Mouse (Mus musculus) lung, postnatal 25 days (tissue): ENCODE measurements around the gene Hnrnph1.
"Not testable (repeated sequence)": the region's sequence is repeated elsewhere in the genome, so short reads cannot be mapped to it uniquely, and the experiment has no call there.

Experiments used
- DNase-seq: peaks from one replicate; pipeline ENCODE4 v3.0.0; 2022; ENCODE audit warnings: low spot score

The Hnrnph1 gene

DNA sequence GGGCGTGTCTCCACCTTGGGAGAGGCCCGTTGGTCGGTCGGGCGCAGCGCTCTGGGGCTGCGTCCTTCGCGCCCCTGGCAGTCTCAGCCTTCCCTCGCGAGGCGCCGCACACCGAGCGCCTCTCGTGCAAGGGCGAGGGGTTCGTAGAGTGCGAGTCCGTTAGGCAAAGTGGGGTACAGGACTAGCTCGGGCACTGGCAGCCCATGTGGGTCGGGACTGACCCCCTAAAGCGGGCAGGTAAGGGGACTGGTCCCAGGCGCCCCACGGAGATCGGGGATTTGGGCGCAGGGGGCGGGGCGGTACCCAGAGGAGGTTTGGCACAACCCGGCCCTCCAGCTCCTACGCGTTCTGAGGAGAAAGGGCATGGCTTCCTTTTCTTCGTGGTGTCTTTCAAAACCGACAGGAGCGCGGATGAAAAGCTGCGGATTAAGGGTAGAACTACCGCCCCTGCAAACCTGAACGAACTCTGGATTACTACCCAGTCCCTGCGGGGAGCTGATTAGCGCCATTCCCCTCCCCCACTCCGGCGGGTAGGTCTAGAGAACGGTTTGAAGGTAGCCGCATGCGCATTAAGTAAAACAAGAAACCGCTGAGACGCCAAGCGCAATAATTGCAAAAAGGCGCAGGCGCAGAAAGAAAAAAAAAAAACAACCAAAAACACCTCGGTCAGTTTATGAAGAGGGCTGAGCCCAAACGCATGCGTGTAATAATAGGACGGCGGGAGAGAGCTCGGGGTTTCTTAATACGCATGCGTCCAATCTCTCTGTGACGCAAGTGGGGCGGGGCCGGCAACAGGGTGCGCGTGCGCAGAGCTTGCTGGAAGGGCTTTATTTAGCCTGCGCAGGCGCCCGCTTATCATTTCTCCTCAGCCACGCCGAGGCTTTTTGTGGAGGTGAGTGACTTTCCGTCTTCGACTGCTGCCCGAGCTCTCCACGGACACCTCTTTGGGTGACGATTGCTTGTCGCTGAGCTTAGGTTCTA lies at the start of gene Hnrnph1:
TSS of gene Hnrnph1 (plus strand) at position 80 of the 981 bp plus-strand sequence.
- DNase-seq: peak; percentile 98

- no peak for DNase-seq
These were observed 48.6 kb upstream of the Hnrnph1 start for GRCm38 (mm10) chr11:50328075-50328625.

- no peak for DNase-seq
These were observed 47.4 kb upstream of the Hnrnph1 start for GRCm38 (mm10) chr11:50329378-50329777.

DNA sequence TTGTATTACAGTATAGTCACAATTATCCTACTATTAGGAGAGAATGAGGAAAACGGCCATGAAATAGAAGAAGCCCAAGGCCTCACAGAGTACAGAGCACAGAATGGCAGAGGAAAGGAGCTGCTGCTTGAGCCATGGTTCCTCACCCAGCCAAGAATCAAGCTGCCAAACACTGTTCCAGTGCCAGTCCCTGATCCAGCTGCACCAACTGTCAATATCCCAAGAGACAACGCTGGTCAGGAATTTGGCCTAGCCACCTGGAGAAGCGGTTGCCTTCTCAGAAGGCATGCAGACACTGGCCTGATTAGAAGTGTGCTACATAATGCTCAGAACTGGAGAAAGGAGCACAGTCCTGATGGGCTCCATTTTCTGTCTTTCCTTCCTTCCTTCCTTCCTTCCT lies 43.6 kb upstream of the Hnrnph1 start:
- no peak for DNase-seq

DNA sequence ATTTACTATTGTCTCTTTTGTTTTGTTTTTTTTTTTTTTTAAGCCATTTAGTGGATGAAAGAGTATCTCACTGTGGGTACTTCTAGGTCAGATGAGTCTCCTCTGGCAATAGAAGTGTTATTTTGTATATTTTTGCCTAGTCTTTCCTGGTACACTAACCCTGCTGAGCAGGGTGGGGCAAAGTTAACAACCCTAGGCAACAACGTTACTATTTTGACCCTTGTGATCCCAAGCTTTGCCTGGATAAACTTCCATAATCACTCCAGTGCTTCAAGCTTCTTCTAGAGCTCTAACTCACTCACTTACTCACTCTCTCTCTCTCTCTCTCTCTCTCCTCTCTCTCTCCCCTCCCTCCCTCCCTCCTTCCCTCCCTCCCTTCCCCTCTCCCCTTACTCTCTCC lies 40.7 kb upstream of the Hnrnph1 start:
- DNase-seq: no peak

DNA sequence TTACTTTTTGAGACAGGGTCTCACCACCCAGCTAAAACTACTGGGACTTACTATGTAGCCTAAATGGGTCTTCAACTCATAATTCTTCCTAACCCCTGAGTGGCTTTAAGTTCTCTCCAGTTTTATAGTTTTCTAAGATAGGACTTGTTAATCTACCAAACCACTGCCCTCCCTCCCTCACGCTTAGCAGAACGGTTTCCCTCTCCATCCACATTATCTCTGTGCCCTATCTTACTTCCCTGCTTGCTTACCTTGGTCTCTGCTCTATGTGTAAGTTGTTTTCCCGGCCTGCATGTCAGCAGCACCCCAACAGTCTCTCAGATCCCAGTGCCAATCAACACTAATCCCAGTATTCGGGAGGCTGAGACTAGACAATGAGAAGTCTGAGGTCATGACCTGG lies 39.9 kb upstream of the Hnrnph1 start:
- DNase-seq: no peak

DNA sequence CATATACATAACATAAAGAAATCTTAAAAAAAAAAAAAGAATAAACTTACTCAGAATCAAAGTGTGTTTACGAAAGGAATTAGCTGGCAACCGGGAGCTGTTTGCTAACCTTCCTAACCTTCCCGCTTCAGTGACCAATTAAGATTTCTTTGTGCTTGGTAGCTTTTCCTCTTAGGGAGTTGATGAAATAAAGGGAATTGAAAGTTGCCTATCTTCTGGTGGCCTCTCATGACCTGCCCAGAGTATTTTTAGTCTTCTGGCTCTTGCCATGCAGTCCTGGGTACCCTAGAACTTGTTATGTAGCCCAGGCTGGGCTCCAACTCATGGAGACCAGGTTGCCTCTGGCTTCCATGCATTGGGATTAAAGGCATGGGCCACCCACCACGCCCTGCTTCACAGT lies 31.3 kb upstream of the Hnrnph1 start:
- no peak for DNase-seq

DNA sequence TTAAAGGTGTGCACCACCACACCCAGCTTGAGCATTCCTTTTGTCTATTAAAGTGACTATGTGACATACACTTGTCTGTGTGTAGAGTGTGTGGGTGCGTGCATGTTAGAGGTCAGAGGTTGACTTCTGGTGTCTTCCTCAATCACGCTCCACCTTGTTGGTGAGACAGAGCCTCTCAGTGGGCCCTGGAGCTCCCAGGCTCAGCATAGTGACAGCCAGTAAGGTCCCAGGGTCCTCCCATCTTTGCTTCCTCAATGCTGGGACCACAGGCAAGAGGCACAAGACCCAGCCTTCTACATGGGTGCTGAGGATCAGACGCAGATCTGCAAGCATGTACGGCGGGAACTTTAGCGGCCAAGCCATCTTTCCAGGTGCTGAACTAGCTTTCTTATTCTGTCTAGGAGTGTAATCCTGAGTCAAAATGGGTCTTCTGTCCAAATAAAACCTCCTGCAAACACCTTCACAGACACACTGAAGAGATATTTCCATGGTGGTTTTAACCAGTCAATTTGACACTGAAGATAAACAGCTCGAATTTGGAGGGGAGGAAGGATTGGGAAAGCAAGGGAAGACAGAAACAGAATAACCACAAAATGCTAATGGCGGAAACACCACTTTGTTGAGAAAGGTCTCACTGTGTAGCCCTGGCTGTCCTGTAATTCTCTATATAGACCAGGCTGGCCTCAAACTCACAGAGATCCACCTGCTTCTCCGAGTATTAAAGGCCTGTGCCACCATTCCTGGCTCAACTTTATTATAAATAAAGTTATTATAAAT lies 30.3 kb upstream of the Hnrnph1 start:
- DNase-seq: no peak

- DNase-seq: no peak
These were observed 24.6 kb upstream of the Hnrnph1 start for GRCm38 (mm10) chr11:50352177-50352576.

GRCm38 (mm10) chr11:50354162-50354561 lies 22.6 kb upstream of the Hnrnph1 start, which contains the start of gene Cby3:
Gene Cby3 (plus strand): TSS chr11:50354462.
- DNase-seq: no peak

GRCm38 (mm10) chr11:50354851-50355250 lies 21.9 kb upstream of the Hnrnph1 start:
- no peak for DNase-seq

GRCm38 (mm10) chr11:50355395-50355794 lies 21.4 kb upstream of the Hnrnph1 start:
- DNase-seq: peak; percentile 9

DNA sequence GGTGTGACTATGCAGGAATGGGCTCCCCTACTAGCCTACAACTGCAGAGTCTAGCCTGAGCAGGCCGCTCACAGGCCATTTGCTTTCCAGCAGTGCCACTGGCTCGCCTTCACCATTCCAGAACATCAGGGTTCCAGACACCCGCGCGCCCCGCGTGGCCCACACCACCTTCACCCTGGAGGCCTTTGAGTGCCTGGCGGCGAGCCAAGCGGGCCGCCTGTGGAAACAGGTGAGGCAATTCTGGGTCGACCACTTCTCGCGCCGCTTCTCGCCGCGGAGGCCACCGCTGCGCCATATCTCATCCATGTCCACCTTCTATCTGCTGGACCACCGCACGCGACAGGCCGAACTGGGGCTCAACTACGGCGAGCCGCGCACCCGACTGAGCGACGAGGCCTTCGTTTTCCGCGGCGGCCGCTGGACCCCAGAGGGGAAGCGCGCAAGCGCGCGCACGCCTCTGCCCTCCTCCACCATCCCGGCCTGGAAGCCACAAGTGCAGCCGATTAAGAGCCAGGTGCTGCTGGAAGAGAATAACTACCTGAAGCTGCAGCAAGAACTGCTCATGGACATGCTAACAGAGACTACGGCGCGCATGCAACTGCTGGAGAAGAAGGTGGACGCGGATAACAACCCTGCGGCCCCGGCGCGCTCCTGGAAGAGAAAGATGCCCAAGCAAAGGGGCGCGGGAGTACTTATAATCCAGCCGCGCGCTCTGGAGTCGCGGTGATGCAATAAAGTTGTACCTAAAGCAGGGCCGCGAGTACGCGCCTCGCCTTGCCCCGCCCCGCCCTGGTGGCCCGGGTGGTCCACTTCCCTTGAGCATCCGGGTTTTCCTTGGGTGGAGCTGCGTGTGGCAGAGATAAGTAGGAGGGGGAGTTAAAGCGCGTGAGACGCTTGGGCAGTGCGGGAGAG lies 17.6 kb upstream of the Hnrnph1 start:
- peak; percentile 47 for DNase-seq

DNA sequence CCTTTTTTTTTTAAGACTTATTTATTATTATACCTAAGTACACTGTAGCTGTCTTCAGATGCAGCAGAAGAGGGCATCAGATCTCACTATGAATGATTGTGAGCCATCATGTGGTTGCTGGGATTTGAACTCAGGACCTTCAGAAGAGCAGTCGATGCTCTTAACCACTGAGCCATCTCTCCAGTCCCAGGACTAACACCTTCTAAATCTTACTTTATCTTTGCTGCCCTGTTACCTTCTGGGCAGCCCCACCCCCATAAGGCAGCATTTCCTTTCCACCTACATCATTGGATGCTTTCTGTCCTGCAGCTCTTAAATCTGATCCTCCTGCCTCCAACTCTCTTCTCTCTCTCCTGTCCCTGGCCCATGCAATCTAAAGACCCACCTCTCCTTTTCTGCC lies 15.5 kb upstream of the Hnrnph1 start:
- not testable (repeated sequence) for DNase-seq

DNA sequence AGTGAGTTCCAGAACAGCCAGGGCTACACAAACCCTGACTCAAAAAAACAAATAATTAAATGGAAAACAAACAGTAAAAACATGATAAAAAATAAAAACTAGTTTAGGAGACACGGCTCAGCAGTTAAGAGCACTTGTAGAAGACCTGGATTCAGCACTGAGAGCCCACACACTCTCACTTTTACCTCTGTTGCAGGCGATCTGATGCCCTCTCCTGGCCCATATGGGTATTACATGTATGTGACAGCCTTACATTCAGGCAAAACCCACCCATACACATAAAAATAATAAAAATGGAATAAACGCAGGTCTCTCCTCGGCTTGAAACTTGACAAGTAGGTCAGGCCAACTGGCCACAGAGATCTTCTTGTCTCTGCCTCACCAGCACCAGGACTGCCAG lies 12.2 kb upstream of the Hnrnph1 start:
- DNase-seq: peak; percentile 81

- DNase-seq: no peak
These were observed 11.5 kb upstream of the Hnrnph1 start for GRCm38 (mm10) chr11:50365322-50365721.

DNA sequence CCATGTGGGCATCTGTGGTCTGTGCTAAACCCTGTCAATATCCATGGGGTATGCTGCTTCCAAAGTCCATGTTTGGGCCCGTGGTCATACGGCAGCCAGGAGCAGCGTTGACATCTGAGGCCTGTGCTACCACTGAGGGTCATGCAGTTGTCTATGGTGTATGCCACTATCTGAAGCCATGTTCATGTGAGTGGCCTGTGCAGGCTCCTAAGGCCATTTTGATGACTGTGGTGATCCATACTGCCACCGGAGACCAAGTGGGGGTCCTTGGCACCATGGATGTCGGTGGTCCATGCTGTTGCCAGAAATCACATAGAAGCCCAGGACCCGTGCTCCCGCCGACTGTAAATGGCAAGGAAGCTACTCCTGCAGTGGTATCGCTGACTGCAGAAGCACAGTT lies 9.3 kb upstream of the Hnrnph1 start:
- DNase-seq: no peak

DNA sequence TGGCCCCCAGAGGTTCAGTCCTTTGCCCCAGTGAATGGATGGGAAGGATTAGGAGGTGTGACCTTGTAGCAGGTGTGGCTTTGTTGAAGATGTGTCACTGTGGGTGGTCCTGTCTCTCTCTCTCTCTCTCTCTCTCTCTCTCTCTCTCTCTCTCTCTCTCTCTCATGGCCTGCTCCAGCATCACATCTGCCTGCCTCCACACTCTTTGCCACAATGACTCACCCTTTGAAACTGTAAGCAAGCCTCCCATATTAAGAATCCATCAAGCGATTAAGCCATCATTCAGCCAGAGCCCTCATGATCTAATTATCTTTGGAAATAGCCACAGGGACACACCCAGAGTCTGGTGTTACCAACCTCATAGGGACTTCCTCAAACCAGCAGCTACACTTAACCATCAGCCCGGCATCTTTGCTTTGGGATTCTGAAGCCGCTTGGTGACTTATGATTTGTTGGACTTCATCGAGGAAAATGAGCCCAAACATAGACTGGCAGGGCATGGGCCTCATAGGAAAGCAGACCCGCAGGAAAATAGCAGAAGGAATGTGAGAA lies 7.4 kb upstream of the Hnrnph1 start:
- peak; percentile 18 for DNase-seq

DNA sequence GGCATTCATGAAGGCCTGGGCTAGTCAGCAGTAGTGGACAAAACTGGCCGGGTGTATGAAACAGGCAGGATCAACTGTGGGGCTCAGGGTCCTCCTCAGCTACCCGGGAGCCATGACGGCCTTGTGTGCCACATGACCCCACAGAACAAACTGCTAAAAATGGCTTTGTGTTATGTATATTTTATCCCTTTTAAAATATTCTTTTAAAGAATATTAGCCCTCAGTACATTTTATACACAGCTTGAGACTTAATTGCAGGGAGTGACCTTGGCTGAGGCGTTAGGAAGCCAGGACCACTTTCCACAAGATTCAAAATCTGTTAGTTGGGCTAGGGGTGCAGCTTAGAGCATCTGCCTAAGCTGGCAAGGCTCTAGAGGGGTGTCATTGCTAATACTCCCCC lies 5.8 kb upstream of the Hnrnph1 start:
- no peak for DNase-seq

DNA sequence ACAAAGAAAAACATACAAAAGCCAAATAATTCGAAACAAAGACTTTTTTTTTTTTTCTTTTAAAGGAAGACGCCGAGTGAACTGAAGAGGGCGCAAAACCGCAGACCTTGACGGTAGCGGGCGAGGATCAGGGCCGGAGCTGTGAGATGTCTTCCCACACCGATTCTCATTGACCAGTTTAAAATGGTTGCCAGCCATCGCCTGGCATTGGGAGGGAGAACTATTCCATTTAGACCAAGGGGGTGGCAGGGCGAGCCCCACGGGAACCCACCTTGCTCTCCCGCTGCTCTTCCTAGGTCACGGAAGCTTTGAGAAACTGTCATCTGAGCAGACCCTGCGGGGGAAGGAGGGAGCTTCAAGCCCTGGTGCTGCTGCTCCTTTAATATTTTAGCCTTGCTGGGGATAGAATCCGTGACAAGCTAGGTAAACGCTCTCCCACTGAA lies 5.4 kb upstream of the Hnrnph1 start:
- peak; percentile 59 for DNase-seq

- DNase-seq: no peak
These were observed 4.9 kb upstream of the Hnrnph1 start for GRCm38 (mm10) chr11:50371911-50372310.
